Mouse (Mus musculus): ENCODE data around the gene Folr2.
A peak's percentile ranks its signal among the peaks of the same experiment; 100 is the strongest.

DNA sequence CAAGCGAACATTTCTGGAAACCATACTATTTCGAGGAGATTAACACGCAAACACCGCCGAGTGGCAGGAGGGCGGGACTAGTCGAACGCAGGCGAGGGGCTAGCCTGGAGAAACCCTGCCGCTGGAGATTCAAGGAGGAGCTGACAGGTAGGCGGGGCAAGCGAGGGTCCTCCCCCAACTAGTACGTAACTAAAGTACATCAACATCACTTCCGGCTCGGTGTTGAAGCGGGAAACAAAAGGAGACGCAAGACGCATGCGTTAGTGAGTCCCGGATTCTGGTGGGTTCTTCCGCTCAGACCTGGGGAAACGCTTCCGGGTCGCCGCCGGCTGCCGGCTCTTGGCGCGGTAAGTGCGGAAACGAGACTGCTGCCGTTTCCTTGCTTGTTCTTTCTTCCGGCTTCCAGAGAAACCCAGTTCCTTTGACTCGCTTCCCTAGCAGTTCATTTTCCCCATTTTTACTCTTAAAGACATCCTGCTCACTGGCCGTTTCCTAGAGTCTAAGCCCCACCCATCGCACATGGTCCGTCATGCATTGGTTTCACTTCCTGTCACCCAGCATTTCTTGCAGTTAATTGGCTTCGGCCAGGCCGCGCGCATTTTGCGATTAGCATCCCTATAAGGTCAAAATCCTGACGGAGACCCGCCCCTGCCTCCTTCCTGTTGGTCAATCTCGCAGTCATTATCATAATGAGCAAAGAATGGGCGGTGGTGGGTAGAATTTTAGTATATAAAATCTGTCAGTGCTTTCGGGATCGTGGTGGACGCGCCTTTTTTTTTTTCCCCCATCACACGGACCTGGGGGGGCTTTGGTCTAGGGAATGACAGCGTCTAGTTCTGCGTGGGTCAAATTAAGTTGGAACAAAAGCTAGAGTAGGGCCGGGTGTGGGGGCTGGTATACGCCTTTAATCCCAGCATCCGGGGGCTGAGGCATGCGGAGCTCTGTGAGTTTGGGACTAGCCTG lies 39.4 kb upstream of the Folr2 start:
- TF ChIP-seq POLR2A (IDR thresholded peaks at IDR 0.05; ENCODE audit: extremely low read depth, insufficient read depth, low read length) (peak; percentile 89; the same call in 1 of the 2 replicates), CTCF (IDR thresholded peaks at IDR 0.05; ENCODE audit: extremely low read depth, insufficient read depth, low read length) (no peak)

Measured in cortical plate, adult 2 months (tissue).